8 mouse cellular contexts compared by ENCODE assay signal in genomic region chr7:16875310-16875325, GRCm38 (mm10). TPM values are rescaled to one million over a fixed set of nuclear protein-coding genes. Genes with fewer than 3 reads are reported as not detected.
DNase-seq lines count a peak whose midpoint lies in the region; ATAC-seq and TF ChIP-seq lines count a peak whose summit lies in the region.

Gene Dact3 (plus strand): TSS chr7:16875317.

- peak within 1 kb of the TSS; percentile 76 for H3ac ChIP-seq in C2C12 (ENCODE audit: control insufficient read depth, insufficient read length, low read depth)

- H3K9me3 ChIP-seq in erythroblast, embryonic 14.5 days (ENCODE audit: control insufficient read depth, low read length), result no peaks in the 10 kb centered on the region
- no peaks in the 10 kb centered on the region for H3K9me3 ChIP-seq in heart, embryonic 13.5 days

- H3K36me3 ChIP-seq in erythroblast, embryonic 14.5 days (ENCODE audit: control insufficient read depth), result no peaks in the 10 kb centered on the region
- H3K36me3 ChIP-seq in C2C12 (ENCODE audit: control insufficient read depth, insufficient read depth), result no peaks in the 10 kb centered on the region
- H3K36me3 ChIP-seq in heart, embryonic 13.5 days, result peaks cover 42% of the 10 kb centered on the region

- DNase-seq in left cerebral cortex, postnatal 25 days (ENCODE audit: low spot score in 2 of 2), result no peak
- no peak for DNase-seq in urinary bladder, adult 18-20 months (ENCODE audit: low spot score in 2 of 2)

- 0% methylated on average over 1 of the region's 1 CpGs for WGBS in heart, embryonic 13.5 days
- 0% methylated on average over 1 of the region's 1 CpGs for WGBS in olfactory bulb, adult 2 months

- H3K4me2 ChIP-seq in heart, embryonic 13.5 days, result peak within 1 kb of the TSS; percentile 87

- ATAC-seq in erythroblast, adult 5-6 weeks (replicated peaks; ENCODE audit: low FRiP score, poor library complexity, severe bottlenecking), result no peak
- ATAC-seq in heart, embryonic 13.5 days (ENCODE audit: extremely low read depth, insufficient number of reproducible peaks, low FRiP score, low TSS enrichment), result no peak
- ATAC-seq in granulocyte monocyte progenitor cell, adult 5-6 weeks (replicated peaks; ENCODE audit: poor library complexity, severe bottlenecking), result no peak

- no peak; the same call in 1 of the 2 replicates for TF ChIP-seq POLR2A in olfactory bulb, adult 2 months (IDR thresholded peaks at IDR 0.05; ENCODE audit: insufficient read depth, low read depth, low read length)

- no peak for TF ChIP-seq CTCF in C2C12 (IDR thresholded peaks at IDR 0.05; ENCODE audit: control insufficient read depth, insufficient read depth, insufficient read length)
- no peak for TF ChIP-seq CTCF in olfactory bulb, adult 2 months (IDR thresholded peaks at IDR 0.05; ENCODE audit: insufficient read depth, low read depth, low read length)

- H3K9ac ChIP-seq in heart, embryonic 13.5 days, result peak within 1 kb of the TSS; percentile 97

- peaks cover 22% of the 10 kb centered on the region for H3K27me3 ChIP-seq in erythroblast, embryonic 14.5 days (ENCODE audit: control insufficient read depth)
- no peaks in the 10 kb centered on the region for H3K27me3 ChIP-seq in C2C12 (ENCODE audit: control insufficient read depth, insufficient read depth, insufficient read length)
- H3K27me3 ChIP-seq in heart, embryonic 13.5 days (replicated peaks), result no peaks in the 10 kb centered on the region

- no peaks in the 10 kb centered on the region for H3K79me3 ChIP-seq in C2C12 (ENCODE audit: low read depth)

- H3K4me1 ChIP-seq in erythroblast, embryonic 14.5 days (ENCODE audit: control insufficient read depth), result peaks cover 25% of the 10 kb centered on the region
- H3K4me1 ChIP-seq in heart, embryonic 13.5 days, result peaks cover 45% of the 10 kb centered on the region
- H3K4me1 ChIP-seq in olfactory bulb, adult 2 months (ENCODE audit: control insufficient read depth, insufficient read depth, low read length), result peaks cover 19% of the 10 kb centered on the region

- peak within 1 kb of the TSS; percentile 98 for H3K27ac ChIP-seq in heart, embryonic 13.5 days (replicated peaks)
- peak within 1 kb of the TSS; percentile 95 for H3K27ac ChIP-seq in olfactory bulb, adult 2 months (ENCODE audit: insufficient read depth, low read depth, low read length)

- peak within 1 kb of the TSS; percentile 62 for H3K4me3 ChIP-seq in erythroblast, embryonic 14.5 days (replicated peaks)
- H3K4me3 ChIP-seq in C2C12 (ENCODE audit: insufficient read depth, poor library complexity, severe bottlenecking), result peak within 1 kb of the TSS; percentile 29
- H3K4me3 ChIP-seq in heart, embryonic 13.5 days, result peak within 1 kb of the TSS; percentile 88
- H3K4me3 ChIP-seq in olfactory bulb, adult 2 months (ENCODE audit: insufficient read depth, low read depth, low read length), result peak within 1 kb of the TSS; percentile 86

- intact Hi-C loops in left cerebral cortex, postnatal 25 days (cut with DNase I), result no loop called here

- H3K79me2 ChIP-seq in C2C12 (ENCODE audit: control insufficient read depth, insufficient read depth), result no peaks in the 10 kb centered on the region

TF ChIP-seq in C2C12, 6 proteins besides CTCF, POLR2A, EP300 and RAD21:
- TF ChIP-seq MAX (IDR thresholded peaks at IDR 0.05) (no peak), CEBPB (IDR thresholded peaks at IDR 0.05; ENCODE audit: low read depth) (no peak)

RNA-seq across cellular contexts. Expression of gene Dact3, which starts in this region (rescaled TPM):
- polyA plus RNA-seq in erythroblast, embryonic 14.5 days (2012), result 0.02 TPM in 2 replicates
- not detected in 2 replicates for total RNA-seq in erythroblast, adult 5-6 weeks (2015; ENCODE audit: low replicate concordance)
- not detected in 2 replicates for total RNA-seq in erythroblast, adult 5-6 weeks (2017; ENCODE audit: low replicate concordance)
- polyA plus RNA-seq in C2C12 (2012; fragmentation: generic; extraction: Trizol), result 5.3 TPM
- 4.6 and 4.7 TPM in 2 replicates for polyA plus RNA-seq in heart, embryonic 13.5 days (2015; fragmentation: Nextera tagmentation; extraction: Ambion mirVana)
- 100 to 1,000 TPM; 176 to 184 TPM for total RNA-seq in left cerebral cortex, postnatal 25 days (2021)
- not detected in 2 replicates for polyA plus RNA-seq in olfactory bulb, adult 2 months (2012; ENCODE audit: insufficient read depth, insufficient read length, low replicate concordance, missing spikeins)
- not detected in 2 replicates for total RNA-seq in granulocyte monocyte progenitor cell, adult 5-6 weeks (2014; fragmentation: Nextera tagmentation)
- 0.31 and 0.69 TPM in 2 replicates for total RNA-seq in granulocyte monocyte progenitor cell, adult 5-6 weeks (2017)

Comparison
In these comparisons a context has a peak if more than half of its experiments do, and no peak if none do; other contexts are left out.
1. RNA of gene Dact3 (total RNA-seq): 176 to 184 TPM in left cerebral cortex, postnatal 25 days; 0.31 to 0.69 TPM in granulocyte monocyte progenitor cell, adult 5-6 weeks and not detected in erythroblast, adult 5-6 weeks; every median in the first group is over 100 times any median in the second.
2. H3K4me3 ChIP-seq: peak in every context shown above with its lines; median percentile 88 in heart, embryonic 13.5 days; 86 in olfactory bulb, adult 2 months; 62 in erythroblast, embryonic 14.5 days; 29 in C2C12.